Mouse (Mus musculus) T-helper 17 cell (primary cell): ENCODE results near the gene Tmie.
"Not testable (repeated sequence)": the region's sequence is repeated elsewhere in the genome, so short reads cannot be mapped to it uniquely, and the experiment has no call there.

ENCODE experiments used
- in situ Hi-C, 2 experiments: fragments of 300-600 bp; cut with MboI, MseI; formaldehyde crosslinking; loops; 1 replicate in 1 of 2; 2 replicates in 1 of 2; pipeline ENCODE4 v1.15.1; 2025; ENCODE audit warnings: high pct_unique_total_duplicates in 2 of 2

The Tmie gene

DNA sequence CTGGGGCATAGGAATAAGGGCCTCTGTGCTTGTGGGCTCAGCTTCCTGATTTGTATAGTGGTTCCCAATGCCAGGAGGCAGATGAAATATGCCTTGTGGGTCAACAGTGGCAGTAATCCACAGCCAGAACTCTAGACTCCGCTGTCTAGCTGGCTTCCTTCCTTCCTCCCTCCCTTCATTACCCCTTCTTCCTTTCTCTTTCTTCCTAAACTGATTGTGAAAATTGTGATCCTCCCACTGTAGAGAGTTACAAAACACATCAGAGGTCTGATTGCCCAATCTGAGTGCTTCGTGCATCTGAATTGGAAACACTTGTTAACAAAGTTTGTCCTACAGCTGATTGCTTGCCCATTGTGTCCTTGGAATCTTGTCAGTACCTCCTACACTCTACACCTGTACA lies 38.5 kb downstream of the Tmie start:
- in situ Hi-C loops, result no loop called here

DNA sequence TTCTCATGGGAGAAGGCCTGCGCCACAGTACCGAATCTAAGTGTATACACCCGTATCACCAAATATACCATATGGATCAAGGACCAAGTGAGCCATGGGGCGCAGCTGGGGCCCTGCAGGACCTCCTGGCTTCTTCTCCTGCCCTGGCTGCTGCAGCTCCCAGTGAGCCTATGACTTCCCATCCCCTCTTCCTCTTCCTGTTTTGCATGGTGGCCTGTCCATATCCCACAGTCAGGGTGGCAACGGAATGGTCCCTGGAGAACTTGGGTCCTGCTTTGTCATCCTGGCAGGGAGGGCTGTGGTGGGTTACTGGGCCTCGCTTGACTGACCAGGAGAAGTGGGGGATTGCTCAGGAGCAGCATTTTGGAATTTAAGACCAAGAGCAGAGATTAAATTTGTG lies 39.0 kb downstream of the Tmie start:
- in situ Hi-C loops, result no loop called here

DNA sequence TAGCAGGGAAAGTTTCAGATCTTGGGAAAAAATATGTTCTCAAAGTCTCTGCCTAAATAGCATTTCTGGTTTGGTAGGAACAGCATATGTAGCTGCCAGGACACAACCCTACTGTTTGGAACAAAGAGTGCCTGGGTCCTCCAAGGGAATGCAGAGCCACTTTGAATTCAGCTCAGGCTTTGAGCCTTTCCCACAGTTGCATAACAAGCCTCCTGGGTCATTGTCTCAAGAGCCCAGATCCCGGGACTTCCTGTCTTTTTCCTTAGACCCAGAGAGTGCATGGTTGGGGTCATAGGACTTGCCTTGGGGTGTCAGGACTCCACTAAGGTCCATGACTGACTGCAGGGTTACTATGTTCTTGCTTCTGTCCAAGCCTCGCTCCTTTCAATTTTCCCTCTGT lies 43.8 kb downstream of the Tmie start:
- in situ Hi-C loops, result no loop called here

DNA sequence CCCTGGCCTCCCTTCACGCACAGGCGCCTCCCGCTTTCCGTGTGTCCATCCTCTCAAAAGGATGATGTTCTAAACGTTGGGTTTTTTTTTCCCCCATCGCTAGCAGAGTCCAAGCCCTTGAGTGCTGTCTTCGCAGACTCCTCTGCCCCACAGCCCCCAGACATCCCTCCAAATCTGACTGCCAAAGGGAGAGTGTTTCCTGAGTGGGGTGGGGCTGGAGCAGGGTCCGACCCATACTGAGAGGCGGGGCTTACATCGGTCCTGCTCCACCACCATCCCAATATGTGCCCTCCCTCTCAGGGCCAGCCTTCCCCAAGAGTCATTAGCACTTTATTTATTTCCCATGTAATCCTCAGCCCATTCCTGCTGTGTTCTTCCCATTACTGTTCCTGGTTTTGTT lies 45.0 kb downstream of the Tmie start:
- in situ Hi-C loops, result no loop called here

DNA sequence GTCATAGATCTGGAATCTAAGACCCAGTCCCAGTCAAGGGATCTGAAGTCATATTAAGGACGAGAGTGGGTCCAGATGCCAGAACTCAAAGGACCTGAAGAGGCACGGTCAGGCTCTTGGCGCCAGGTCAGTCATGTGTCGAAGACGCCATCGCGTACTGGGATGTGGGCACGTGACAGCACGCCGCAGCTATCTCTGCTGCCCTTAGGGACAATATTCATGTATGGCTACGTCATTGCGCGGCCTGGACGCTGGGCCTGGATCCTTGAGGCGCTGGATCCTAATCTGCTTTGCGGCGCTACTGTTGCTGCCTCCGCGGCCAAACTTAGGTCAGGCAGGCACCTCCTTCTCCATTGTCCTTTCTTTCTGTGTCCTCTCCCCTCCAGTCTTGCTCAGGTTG lies 45.5 kb downstream of the Tmie start, which contains the start of gene Prss45:
Gene Prss45, plus strand, starts transcription at position 178 of the 400 bp plus-strand sequence.
- in situ Hi-C loops, result no loop called here

DNA sequence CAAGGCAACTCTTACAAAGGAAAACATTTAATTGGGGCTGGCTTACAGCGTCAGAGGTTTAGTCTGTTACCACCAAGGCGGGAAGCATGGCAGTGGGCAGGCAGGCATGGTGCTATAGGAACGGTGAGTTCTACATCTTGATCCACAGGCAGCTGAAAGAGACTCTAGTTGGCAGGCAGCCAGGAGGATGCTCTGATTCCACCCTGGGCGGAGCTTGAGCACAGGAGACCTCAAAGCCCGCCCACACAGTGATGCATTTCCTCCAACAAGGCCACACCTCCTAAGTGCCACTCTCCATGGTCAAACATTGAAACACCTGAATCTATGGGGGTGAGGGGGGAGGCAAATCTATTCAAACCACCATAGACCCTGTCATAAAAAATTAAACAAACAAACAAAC lies 46.9 kb downstream of the Tmie start:
- in situ Hi-C loops, result no loop called here

DNA sequence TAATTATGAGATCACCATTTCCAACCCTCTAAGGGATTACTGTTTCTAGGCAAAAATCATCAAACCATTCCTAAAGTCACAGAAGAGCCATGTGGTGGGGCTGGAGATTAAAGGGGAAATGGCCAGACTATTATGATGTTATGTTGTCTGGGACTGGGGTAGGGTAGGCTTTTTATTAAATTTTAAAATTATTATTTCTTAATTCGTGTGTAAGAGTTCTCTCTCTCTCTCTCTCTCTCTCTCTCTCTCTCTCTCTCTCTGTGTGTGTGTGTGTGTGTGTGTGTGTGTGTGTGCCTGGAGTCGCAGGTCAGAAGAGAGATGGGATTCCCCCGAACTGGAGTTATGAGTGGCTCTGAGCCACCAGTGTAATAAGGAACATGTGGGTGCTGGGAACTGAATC lies 53.5 kb downstream of the Tmie start, which contains the start of gene Prss43:
Gene Prss43, plus strand, starts transcription at position 301 of the 400 bp plus-strand sequence.
- in situ Hi-C loops, result no loop called here

DNA sequence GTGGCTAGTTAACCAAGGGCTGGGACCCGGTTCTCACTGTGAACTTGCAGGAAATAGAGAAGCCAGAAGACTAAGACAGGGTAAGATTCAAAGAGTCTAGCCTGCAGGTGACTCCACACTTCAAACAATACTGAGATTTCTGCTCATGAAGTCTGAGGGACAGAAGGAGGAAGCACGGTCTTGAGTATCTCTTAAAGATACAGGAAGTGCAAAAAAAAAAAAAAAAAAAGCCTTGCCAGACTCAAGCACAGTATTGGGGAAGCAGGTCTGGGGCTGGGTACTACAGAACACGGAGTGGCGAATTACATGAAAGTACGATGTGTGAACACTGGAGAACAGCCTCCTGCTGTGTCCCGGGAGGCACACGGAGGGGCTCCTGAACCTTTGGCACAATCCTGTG lies 54.1 kb downstream of the Tmie start:
- in situ Hi-C loops, result no loop called here

DNA sequence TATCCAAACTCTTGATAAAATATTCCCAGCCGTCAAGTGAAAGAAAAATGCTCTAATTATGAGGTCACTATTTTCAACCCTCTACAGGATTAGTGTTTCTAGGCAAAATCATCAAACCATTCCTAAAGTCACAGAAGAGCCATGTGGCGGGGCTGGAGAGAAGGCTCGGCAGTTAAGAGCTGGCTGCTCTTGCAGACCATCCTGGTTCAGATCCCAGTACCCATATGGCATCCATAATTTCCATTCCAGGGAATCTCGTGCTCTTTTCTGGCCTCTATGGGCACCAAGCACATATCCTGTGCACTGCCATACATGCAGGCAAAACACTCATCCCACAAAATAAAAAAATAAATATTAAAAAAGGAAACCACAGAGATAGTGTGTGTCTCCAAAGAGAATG lies 54.5 kb downstream of the Tmie start:
- in situ Hi-C loops, result no loop called here

DNA sequence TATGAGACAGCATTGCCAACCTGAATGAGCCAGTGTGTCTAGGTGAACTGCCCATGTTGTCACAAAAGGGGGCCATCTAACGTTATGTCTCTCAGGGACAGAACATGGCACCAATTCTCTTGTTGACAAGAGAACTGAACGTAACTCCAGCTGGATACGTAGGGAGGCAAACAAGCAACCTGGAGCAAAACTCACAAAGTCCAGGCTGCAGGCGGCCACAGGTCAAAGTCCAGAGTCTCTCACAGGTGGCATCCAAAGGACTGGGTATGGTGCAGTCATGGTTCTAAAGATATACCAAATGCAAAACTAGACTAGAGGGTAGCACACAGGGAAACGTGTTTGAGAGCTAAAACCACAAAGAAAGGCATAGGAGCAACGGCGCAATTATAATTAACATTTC lies 58.5 kb downstream of the Tmie start:
- in situ Hi-C loops, result no loop called here

DNA sequence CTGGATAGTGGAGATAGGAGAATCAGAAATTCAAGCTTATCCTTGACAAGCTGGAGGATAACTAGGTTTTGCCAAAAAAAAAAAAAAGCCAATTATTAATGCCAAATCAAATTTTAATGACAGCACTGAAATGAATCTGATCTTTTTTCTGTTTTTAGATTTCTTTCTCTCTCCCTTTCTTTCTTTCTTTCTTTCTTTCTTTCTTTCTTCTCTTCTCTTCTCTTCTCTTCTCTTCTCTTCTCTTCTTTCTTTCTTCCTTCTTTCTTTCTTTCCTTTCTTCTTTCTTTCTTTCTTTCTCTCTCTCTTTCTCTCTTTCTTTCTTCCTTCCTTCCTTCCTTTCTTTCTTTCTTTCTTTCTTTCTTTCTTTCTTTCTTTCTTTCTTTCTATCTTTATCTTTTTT lies 59.4 kb downstream of the Tmie start:
- in situ Hi-C loops, result not testable (repeated sequence)
